Mouse (Mus musculus) megakaryocyte, embryonic 14.5 days (primary cell): Measurements from ENCODE around the gene Tax1bp1.

Experiments
- FLI1 ChIP-seq: IDR thresholded peaks from 2 replicates; pipeline ENCODE4 v1.6.1; 2012; ENCODE audit warnings: low read length, inconsistent platforms, mixed read lengths
- GATA1 ChIP-seq: IDR thresholded peaks from 3 replicates; pipeline ENCODE4 v1.6.1; 2012; ENCODE audit warnings: mixed read lengths, low read length, inconsistent platforms, borderline replicate concordance

GRCm38 (mm10) chr6:52682607-52683006 is 30.9 kb upstream of the Tax1bp1 start:
- TF ChIP-seq GATA1 (no peak), FLI1 (no peak)
